Mouse (Mus musculus) thymus, adult 2 months (tissue): ENCODE data around the gene Ceacam20.

Experiments used
- CTCF ChIP-seq: fragments of 200-500 bp; IDR thresholded peaks from 2 replicates; pipeline ENCODE4 v1.5.1; 2012; ENCODE audit warnings: mild to moderate bottlenecking, control low read depth, low read length, moderate library complexity, borderline replicate concordance; ENCODE audit not compliant: control insufficient read depth, poor library complexity, insufficient read depth; ENCODE audit errors: extremely low read depth
- POLR2A ChIP-seq: fragments of 200-500 bp; IDR thresholded peaks from 2 replicates; pipeline ENCODE4 v1.6.1; 2012; ENCODE audit warnings: mild to moderate bottlenecking, low read length, control low read depth, moderate library complexity; ENCODE audit not compliant: control insufficient read depth, poor library complexity, insufficient read depth; ENCODE audit errors: extremely low read depth

GRCm38 (mm10) chr7:20009987-20010386 is 44.8 kb downstream of the Ceacam20 start:
- no peak for TF ChIP-seq CTCF
- no peak for TF ChIP-seq POLR2A
